Mouse (Mus musculus) frontal cortex, postnatal 36 days (tissue): ENCODE measurements around the gene A130010J15Rik.

Experiments
- DNase-seq, 2 experiments: peaks; one replicate each; pipeline ENCODE4 v3.0.0; 2022; ENCODE audit warnings: low spot score in 2 of 2

The A130010J15Rik gene

GRCm38 (mm10) chr1:193156316-193157110 is 11.3 kb upstream of the A130010J15Rik start:
- DNase-seq: no peak

DNA sequence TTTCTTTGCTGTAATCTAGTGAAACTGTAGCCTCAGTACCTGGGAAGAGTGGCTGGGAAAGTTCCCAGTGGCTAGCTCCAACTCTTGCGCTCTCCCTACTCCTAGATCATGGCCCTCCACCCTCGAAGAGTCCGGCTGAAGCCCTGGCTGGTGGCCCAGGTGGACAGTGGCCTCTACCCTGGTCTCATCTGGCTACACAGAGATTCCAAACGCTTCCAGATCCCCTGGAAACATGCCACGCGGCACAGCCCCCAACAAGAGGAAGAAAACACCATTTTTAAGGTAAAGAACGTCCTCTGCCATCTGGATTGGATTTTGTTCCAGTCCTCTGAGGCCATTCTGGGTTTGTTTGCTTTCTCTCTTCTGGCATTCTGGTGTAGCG is 10.7 kb upstream of the A130010J15Rik start:
- no peak for DNase-seq

GRCm38 (mm10) chr1:193159163-193159562 is 8.7 kb upstream of the A130010J15Rik start:
- no peak for DNase-seq

- DNase-seq: no peak
Measured at GRCm38 (mm10) chr1:193159613-193160012, 8.2 kb upstream of the A130010J15Rik start.

DNA sequence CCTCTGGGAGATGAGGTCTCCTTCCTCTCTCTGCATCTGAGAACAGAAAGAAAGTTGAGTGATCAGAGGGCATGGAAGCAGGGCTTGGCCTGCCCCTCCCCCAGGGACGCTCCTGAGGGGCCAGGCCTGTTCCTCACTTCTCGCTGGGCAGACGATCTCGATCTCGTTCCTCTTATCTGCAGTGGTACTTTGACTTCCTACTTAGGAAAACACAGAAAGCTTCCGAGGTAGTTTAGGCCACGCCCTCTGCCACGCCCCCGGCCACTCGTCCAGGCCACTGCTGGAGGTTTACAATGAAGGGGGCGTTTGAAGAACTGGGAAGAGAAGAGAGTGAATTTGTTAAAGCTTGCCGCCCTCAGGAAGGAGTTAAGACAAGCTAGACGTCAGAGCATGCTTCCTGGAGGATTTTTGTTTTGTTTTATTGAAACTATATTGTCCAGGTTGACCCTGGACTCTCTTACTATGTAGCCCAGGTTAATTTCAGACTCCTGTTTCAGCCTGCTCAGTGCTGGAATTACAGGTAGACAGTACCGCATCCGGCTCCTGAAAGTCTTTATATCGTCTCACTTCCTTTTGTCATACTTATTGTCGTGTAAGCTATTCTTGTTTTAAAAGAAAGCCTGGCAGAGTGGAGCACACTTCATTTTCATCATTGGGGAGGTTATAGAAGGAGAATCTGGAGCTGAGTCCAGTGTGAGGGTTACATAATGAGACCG is 7.4 kb upstream of the A130010J15Rik start:
- DNase-seq: no peak

DNA sequence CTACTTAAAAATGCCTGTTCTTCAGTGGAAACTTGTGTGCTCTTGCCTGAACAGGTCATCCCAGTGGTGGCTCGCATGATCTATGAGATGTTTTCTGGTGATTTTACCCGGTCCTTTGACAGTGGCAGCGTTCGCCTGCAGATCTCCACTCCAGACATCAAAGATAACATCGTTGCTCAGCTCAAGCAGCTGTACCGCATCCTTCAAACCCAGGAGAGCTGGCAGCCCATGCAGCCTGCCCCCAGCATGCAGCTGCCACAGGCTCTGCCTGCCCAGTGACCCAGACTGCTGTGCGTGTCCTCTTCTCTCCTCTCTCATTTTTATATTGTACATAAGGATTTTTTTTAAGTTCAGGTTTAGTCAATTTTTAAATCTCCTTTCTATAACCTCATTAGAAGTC is 1.4 kb downstream of the A130010J15Rik start:
- no peak for DNase-seq

GRCm38 (mm10) chr1:193169856-193170255 is 2.0 kb downstream of the A130010J15Rik start:
- no peak for DNase-seq

DNA sequence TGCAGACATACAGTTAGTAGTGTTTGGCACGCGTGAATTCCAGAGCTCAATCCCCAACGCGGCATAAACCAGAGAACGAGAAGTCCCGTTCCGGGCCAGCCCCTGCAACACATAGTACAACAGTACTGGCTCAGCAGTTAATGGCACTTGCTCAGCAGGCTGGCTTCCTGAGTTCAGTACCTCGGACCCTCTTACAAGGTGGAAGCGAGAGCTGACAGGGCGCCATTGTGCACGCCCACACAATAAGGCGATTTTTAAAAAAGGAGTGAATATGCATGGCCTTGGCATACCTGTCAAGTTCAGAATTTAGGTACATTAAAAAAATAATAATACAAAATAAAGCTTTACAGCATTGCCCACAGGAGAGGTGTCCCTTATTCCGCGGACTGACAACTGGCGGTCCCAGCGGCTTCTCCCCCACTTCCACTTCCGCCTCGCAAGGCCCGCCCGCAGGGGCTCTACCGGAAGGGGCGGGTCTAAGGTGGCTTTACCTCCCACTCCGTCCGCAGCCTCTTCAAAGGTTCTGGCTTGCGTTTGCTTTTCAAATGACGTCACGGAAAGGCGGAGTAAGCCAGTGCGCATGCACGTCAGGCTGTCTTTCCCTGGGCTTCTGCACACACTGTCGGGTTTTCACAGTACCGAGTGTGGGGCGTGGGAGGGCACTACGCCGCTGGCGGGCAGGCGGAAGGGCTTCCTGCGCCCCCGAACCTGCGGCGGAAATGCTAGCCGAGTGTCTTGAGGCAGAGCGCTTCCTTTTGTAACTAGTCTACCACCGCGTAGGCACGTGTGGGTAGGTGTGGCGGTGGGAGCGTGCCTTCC is 5.4 kb downstream of the A130010J15Rik start:
- DNase-seq: peak; percentile 96 to 97

DNA sequence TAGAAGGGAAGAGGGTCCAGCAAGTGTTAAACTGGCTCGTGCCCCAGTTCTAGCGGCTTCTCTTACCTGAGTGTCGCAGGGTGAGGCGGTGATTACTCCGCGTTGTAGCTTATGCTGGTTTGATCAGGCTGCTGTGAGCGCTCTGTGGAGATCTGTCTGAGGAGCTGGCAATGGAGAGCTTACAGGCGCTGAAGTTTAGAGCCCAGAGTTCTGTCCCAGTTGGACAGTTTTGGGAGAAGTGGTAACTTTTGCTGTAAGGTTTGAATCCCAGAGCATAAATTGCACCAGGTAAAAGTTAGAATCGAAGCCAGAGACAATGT is 5.9 kb downstream of the A130010J15Rik start:
- no peak for DNase-seq

GRCm38 (mm10) chr1:193174143-193174733 is 6.4 kb downstream of the A130010J15Rik start:
- no peak for DNase-seq

DNA sequence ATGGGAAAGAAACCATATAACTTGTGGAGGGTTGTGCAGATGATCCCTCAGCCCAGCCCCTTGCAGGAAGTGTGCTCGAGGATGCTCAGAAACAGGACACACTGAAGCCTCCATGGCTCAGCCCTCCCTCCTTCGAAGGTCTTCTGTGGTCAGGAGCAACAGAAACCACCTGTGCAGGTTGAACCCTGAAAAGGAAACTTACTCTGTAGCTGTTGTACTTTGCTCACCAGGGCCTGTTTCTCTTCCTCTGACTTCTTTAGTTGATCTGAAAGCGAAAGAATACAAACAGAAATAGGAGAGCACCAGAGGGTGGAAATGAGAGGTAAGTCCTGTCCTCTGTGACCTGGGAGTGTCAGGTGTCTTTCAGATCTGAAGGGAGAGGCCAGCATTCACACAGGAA is 13.3 kb downstream of the A130010J15Rik start:
- DNase-seq: no peak

DNA sequence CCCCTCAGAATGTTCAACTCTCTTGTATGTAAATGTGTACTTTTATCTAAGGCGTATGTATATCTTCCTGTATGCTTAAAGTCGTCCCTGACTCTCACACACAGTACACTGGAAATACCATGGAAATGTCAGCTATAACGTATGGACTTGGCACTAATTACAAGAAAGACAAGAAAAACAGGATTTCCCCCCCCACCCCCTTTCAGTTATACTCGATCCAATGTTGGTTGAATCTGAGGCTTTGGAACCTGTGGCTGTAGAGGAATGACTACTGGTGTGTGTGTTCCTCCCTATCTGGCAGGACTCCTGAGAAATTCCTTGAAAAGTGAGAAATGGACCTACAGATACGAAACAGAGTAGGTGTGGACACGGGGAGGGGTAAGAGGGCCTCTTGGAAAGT is 20.4 kb downstream of the A130010J15Rik start:
- no peak for DNase-seq

GRCm38 (mm10) chr1:193189151-193189621 is 21.3 kb downstream of the A130010J15Rik start:
- peak in 1 of 2 experiments; percentile 10 for DNase-seq

- DNase-seq: no peak
Measured at GRCm38 (mm10) chr1:193189771-193190170, 21.9 kb downstream of the A130010J15Rik start.

GRCm38 (mm10) chr1:193191675-193192283 is 23.9 kb downstream of the A130010J15Rik start:
- DNase-seq: no peak

GRCm38 (mm10) chr1:193194416-193195140 is 26.7 kb downstream of the A130010J15Rik start:
- no peak for DNase-seq

DNA sequence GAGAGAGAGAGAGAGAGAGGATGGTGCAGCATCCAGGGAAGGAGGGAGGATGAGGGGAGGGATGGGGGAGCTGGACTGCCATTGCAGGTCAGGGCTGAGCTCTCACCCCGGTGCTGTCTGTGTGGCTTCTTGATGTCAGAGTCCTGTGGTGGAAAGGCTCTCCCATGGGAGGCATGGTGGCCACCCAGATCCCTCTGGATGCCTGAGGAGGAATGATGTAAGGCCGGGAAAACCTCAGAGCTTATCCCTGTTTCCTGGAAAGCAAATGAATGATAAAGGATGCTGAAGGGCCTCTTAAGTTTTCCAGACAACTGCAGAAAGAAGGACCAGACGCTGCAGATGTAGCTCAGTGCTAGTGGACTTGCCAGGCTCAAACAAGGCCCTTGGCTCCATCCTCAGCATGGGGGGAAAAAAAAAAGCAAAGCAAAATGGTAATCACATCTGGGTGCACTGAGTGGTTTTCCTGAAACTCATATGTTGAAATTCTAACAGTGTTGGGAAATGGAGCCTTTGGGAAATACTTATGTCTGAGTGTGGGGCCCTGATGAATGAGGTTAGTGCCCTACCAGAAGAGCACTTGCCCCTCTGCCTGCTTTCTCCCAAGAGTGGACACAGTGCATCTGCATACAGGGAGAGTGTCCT is 27.4 kb downstream of the A130010J15Rik start:
- no peak for DNase-seq

DNA sequence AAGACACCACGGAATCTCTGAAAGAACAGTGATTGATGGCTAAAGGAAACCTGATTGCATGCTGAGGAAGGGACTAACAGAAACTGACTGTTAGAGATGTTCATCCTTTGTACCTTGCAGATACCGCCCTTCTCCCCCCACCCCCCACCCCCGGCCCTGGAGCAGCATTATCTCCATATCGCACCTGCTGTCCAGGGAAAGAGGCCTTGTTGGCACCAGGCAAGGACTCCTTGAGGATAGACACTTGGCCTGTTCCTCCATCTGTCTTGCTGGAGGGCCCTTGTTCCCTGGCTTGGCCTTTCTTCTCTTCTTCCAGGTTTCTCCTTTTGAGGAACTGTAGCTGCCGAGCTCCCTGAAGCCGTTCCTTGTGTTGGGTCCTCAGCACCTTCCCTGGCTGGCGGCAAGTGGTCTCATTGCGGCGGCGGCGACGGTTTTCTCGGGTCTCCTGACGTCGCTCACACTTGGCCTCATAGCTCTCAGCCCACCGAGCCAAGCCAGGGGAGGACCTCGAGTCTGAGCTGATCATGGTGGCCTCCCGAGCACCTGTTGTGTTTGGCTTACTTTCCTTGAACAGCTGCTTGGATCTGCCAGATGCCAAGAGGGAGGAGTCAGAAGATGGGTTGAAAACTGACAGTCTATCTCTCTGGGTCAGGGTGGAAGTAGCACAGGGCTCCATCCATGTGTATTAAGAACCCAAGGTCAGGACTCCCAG is 29.8 kb downstream of the A130010J15Rik start:
- no peak for DNase-seq

DNA sequence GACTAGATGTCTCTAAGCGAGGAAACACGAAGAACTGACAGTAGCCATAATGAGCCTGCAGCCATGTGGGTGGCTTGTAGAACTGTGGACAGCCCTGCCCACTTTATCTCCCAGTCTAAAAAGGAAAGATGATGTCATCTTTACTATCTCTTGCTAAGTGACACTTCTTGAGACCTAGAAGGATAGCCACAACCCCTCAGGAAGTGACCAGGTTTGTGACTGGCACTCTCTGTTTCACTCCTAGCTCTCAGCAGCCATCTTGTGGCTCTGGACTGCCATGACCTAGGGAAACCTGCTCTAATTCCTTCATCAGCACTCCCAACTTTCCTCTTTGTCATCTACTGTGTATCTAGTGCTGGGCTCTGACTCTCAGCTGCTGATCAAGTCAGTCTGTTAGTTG is 30.5 kb downstream of the A130010J15Rik start:
- no peak for DNase-seq
